Mouse (Mus musculus) neural tube, embryonic 12.5 days (tissue): ENCODE measurements at regions not wholly inside any gene's neighbourhood (a gene's known extent, or its start where the extent isn't known, plus 50 kb on each side); places are given as distances from the start of the nearest gene placed in this dataset.

ENCODE experiments used
- ATAC-seq: fragments of 200-750 bp; cut with Nextera tagmentation; 2 replicates; pipeline ENCODE4 v1.8.0; 2017; ENCODE audit warnings: low read depth, mild to moderate bottlenecking, moderate TSS enrichment, moderate library complexity; ENCODE audit not compliant: low FRiP score
- H3K27ac ChIP-seq: fragments of 300-500 bp; sonication (generic); 2 replicates; pipeline ENCODE4 v1.5.1; 2016
- H3K27me3 ChIP-seq: fragments of 300-500 bp; sonication (generic); replicated peaks from 2 replicates; pipeline ENCODE4 v1.6.1; 2016; ENCODE audit warnings: mild to moderate bottlenecking
- H3K36me3 ChIP-seq: fragments of 300-500 bp; sonication (generic); 2 replicates; pipeline ENCODE4 v1.6.1; 2016; ENCODE audit warnings: mild to moderate bottlenecking
- H3K4me1 ChIP-seq: fragments of 300-500 bp; sonication (generic); 2 replicates; pipeline ENCODE4 v1.6.1; 2016
- H3K4me2 ChIP-seq: fragments of 300-500 bp; sonication (generic); replicated peaks from 2 replicates; pipeline ENCODE4 v1.6.1; 2016; ENCODE audit warnings: mild to moderate bottlenecking
- H3K4me3 ChIP-seq: fragments of 300-500 bp; sonication (generic); 2 replicates; pipeline ENCODE4 v1.5.1; 2016
- H3K9ac ChIP-seq: fragments of 300-500 bp; sonication (generic); 2 replicates; pipeline ENCODE4 v1.6.1; 2016; ENCODE audit warnings: mild to moderate bottlenecking
- H3K9me3 ChIP-seq: fragments of 300-500 bp; sonication (generic); 2 replicates; pipeline ENCODE4 v1.6.1; 2016; ENCODE audit warnings: mild to moderate bottlenecking
- WGBS: fragments of 180-500 bp; shearing (Covaris S2); methylation state at CpG from one replicate; pipeline ENCODE4 v1.1.7; 2016; 5-methylcytosine and 5-hydroxymethylcytosine counted together

DNA sequence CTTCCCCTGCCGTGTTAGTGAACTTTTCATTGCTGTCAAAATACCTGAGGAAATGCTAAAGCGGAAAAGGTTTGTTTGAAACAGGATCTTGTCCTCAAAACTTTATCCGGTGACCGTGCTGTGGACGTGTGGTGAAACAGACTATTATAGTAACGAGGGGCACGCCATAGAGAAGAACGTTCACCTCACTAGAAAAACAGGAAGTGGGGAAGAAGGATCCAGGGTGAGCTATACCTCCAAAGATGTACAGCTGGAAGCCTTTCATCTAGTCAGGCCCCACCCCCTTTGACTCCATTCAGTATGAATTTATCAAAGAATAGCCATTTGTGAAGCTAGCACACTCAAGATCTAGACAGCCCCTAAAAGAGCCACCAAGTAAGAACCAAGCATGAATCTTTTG is 135.5 kb upstream of the Dyrk2 start:
- Histone ChIP-seq H3K9me3 (no peaks in the 10 kb centered on the region), H3K4me3 (no peak overlapping the region), H3K36me3 (no peaks in the 10 kb centered on the region), H3K4me2 (no peak overlapping the region), H3K27ac (no peak overlapping the region), H3K9ac (no peak overlapping the region), H3K4me1 (no peaks in the 10 kb centered on the region), H3K27me3 (no peaks in the 10 kb centered on the region)
- 91% methylated on average over 8 of the region's 8 CpGs for WGBS
- no peak for ATAC-seq

DNA sequence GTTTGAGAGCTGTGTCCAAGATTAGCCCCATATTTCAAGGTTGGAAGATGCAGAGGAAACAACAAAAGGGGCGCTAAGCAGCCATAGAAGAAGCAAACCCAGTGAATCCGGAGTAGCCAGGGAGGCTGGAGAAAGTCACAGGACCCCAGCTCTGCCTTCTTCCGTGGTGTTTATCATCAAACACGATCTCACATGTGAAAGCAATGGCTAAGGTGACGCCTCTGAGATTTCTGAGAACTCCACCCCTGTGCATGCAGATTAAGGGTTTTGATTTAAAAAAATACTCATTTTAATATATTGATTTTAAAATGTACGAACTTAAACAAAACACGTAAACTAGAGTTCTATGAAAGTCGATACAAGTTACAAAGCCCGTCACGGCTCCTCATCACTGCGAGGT is 134.4 kb upstream of the Dyrk2 start:
- Histone ChIP-seq H3K4me2 (no peak overlapping the region), H3K27me3 (no peaks in the 10 kb centered on the region), H3K4me1 (no peaks in the 10 kb centered on the region), H3K9ac (no peak overlapping the region), H3K36me3 (no peaks in the 10 kb centered on the region), H3K27ac (no peak overlapping the region), H3K9me3 (no peaks in the 10 kb centered on the region), H3K4me3 (no peak overlapping the region)
- no peak for ATAC-seq
- 92% methylated on average over 11 of the region's 11 CpGs for WGBS

DNA sequence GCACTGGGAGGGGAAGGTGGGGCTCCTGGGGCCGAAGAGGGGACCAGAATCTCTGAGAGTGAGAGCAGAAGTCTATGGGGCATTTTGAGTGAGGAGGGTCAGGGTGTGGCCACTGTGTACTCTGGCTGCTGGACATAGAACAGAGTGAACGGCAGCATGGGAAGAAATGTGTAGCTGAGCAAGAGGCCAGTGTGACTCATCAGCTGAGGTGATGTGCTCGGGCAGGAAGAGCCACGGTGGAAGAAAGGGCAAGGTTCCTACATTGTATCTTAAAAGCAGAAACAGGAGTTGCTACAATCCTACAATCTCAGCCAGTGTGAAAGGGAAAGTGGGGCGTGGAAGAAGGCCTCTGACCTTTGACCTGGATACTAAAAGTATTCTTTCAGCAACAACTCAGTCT is 133.8 kb upstream of the Dyrk2 start:
- H3K36me3 ChIP-seq: no peaks in the 10 kb centered on the region
- no peak overlapping the region for H3K27ac ChIP-seq
- no peaks in the 10 kb centered on the region for H3K27me3 ChIP-seq
- no peak overlapping the region for H3K4me3 ChIP-seq
- H3K4me1 ChIP-seq: no peaks in the 10 kb centered on the region
- no peak for ATAC-seq
- H3K9me3 ChIP-seq: no peaks in the 10 kb centered on the region
- WGBS: 64% methylated on average over 5 of the region's 5 CpGs
- H3K9ac ChIP-seq: no peak overlapping the region
- H3K4me2 ChIP-seq: no peak overlapping the region

DNA sequence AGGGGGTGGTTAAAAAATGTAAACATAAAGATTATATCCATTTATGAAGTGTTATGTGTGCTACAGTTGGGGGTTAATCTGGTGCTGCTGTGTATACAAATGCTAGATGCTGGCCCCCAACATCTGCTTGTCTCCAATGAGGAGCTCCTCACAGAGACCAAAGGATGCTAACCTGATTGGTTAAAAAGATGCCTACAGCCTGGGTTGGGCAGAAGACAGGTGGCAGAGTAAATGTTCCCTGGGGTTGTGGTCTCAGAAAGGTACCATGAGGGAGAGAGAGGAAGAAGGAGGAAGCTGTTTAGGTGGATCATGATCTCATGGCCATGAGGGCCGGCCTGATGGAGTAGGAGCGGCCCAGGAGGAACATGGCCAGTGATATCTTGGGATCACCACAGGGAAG is 133.0 kb upstream of the Dyrk2 start:
- no peak overlapping the region for H3K4me2 ChIP-seq
- H3K9me3 ChIP-seq: no peaks in the 10 kb centered on the region
- no peak for ATAC-seq
- no peak overlapping the region for H3K4me3 ChIP-seq
- no peaks in the 10 kb centered on the region for H3K27me3 ChIP-seq
- H3K4me1 ChIP-seq: no peaks in the 10 kb centered on the region
- H3K27ac ChIP-seq: no peak overlapping the region
- H3K36me3 ChIP-seq: no peaks in the 10 kb centered on the region
- no peak overlapping the region for H3K9ac ChIP-seq
- WGBS: 93% methylated on average over 2 of the region's 2 CpGs

DNA sequence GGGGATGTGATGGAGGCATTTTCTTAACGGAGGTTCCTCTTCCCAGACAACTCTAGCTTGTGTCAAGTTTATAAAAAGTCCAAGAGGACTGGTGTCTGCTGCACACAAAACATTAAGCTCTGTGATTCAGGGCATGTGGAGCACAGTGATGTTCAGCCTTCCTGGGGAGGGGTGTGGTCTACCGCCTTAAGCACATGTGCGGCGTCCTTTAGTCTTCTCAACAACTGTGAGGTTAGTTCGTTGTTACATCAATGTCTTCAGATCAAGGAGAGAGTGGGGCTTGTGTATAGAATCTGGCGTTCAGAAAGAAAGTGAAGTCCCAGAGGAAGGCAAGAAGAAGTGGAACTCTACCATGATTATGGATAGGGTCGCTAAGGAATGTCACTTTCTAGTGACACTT is 131.9 kb upstream of the Dyrk2 start:
- Histone ChIP-seq H3K4me2 (no peak overlapping the region), H3K4me3 (no peak overlapping the region), H3K36me3 (no peaks in the 10 kb centered on the region), H3K27ac (no peak overlapping the region), H3K9me3 (no peaks in the 10 kb centered on the region), H3K27me3 (no peaks in the 10 kb centered on the region), H3K4me1 (no peaks in the 10 kb centered on the region), H3K9ac (no peak overlapping the region)
- no peak for ATAC-seq
- 94% methylated on average over 7 of the region's 7 CpGs for WGBS

DNA sequence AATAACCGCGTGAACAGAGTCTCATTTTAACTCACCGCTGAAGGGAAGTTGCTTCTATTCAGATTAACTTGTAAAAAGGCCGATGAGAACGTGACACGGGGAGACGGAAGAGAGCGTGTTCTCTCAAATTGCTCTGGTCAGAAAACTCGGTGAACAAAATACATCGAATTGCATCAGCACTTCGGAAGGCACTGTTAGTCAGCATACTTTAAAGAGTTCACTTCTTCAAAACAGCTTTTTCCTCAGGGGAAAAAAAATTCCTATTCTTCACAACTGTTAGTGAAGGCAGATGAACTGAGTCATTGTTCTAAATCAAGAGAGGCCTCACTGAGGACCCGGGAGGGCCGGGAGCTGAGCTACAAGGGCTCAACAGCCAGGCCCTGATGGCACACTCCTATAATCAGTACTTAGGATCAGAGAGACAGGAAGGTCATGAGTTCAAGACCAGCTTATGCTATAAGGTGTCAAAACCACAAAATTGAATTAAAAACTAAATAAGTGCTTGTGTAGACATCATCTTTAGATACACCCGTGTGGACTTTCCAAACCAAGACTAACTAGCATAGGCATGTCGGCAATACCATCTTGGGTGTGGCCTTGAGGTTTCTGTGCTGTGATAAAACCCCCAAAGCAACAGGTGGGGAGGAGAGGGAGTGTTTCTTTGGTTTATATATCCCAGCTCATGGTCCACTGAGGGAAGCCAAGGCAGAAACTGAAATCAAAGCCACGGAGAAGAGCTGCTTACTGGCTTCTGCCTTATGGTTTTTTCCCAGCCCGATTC is 131.2 kb upstream of the Dyrk2 start:
- WGBS: 78% methylated on average over 17 of the region's 17 CpGs
- no peaks in the 10 kb centered on the region for H3K36me3 ChIP-seq
- H3K9me3 ChIP-seq: no peaks in the 10 kb centered on the region
- no peak overlapping the region for H3K4me3 ChIP-seq
- H3K9ac ChIP-seq: no peak overlapping the region
- H3K27ac ChIP-seq: no peak overlapping the region
- H3K4me2 ChIP-seq: no peak overlapping the region
- H3K27me3 ChIP-seq: no peaks in the 10 kb centered on the region
- H3K4me1 ChIP-seq: no peaks in the 10 kb centered on the region
- ATAC-seq: no peak

DNA sequence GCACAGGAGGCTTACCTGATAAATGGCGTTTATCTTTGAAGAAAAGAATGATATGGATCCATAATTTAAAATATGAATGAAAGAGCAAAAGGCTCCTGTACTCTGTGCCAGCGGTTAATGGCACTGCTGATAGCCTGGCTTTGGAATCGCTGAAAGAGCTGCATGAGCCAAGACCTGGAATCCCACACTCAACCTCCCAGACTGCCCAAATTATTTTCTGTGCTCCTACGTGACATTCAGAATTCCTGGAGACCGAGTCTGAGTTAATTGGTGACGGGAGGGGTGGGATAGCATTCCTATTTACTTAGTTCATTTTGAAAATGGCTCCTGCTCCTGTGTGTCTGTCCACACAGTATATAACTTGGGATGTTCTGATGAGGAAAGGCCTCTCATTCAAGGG is 129.0 kb upstream of the Dyrk2 start:
- Histone ChIP-seq H3K27me3 (no peaks in the 10 kb centered on the region), H3K4me3 (no peak overlapping the region), H3K9ac (no peak overlapping the region), H3K4me2 (no peak overlapping the region), H3K36me3 (no peaks in the 10 kb centered on the region), H3K9me3 (no peaks in the 10 kb centered on the region), H3K27ac (no peak overlapping the region), H3K4me1 (no peaks in the 10 kb centered on the region)
- 89% methylated on average over 6 of the region's 6 CpGs for WGBS
- ATAC-seq: no peak

DNA sequence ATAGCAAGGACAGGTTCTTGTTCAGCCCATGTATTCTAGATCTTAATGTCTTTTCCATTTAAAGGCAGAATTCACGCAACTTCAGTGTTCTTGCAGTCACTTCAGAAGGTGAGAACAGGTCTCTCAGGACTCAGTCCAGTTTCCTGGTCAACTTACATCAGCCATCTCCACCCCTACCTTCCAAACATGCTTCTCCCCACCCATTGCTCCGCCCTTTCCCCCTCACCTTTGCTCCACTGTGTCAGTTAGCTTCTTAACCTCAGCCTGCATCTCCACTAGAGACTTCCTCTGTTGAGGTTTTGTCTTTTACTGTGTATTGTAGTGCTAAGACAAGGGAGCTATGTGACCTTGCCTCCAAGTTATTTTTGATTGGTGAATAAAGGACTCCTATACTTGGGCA is 127.0 kb upstream of the Dyrk2 start:
- H3K4me1 ChIP-seq: no peaks in the 10 kb centered on the region
- no peak overlapping the region for H3K27ac ChIP-seq
- no peaks in the 10 kb centered on the region for H3K36me3 ChIP-seq
- H3K4me2 ChIP-seq: no peak overlapping the region
- no peak for ATAC-seq
- no peaks in the 10 kb centered on the region for H3K9me3 ChIP-seq
- 93% methylated on average over 2 of the region's 2 CpGs for WGBS
- H3K4me3 ChIP-seq: no peak overlapping the region
- H3K9ac ChIP-seq: no peak overlapping the region
- no peaks in the 10 kb centered on the region for H3K27me3 ChIP-seq

DNA sequence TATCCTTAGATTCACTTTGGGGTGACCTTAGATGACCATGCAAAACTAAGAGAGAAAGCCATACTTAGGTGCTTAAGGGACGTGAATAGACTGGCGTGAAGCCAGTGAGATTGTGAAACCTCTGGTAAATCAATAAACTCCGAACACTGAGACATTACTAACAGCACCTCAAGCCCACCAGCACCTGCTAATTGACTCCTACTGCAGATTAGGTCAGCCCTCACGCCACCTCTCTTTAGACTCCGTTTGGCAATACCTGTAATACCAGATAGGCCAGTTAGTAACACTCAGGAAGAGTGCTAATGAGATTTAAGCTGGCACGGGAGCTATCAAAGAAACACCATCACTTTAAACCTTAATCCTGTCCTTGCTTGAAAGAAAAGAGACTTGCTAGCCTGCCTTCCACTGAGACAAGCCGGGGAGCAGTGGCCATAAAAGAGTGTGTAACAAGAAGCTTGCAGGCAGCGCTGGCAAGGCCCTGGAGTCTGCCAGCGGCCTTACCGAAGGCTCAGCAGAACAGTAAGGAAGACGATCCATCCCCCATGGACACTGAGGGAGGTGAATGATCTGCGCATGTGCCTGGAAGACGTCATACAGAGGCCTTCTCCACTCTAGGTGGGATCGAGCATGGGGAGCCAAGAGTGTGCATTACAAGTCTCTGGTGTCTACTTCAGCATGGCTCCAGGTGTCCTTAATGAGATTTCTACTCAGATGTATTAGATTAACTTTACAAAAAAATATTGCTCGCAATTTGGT is 124.0 kb upstream of the Dyrk2 start:
- Histone ChIP-seq H3K27me3 (no peaks in the 10 kb centered on the region), H3K36me3 (no peaks in the 10 kb centered on the region), H3K9ac (no peak overlapping the region), H3K27ac (no peak overlapping the region), H3K4me2 (no peak overlapping the region), H3K4me1 (no peaks in the 10 kb centered on the region), H3K9me3 (no peaks in the 10 kb centered on the region), H3K4me3 (no peak overlapping the region)
- 66% methylated on average over 15 of the region's 15 CpGs for WGBS
- ATAC-seq: no peak

DNA sequence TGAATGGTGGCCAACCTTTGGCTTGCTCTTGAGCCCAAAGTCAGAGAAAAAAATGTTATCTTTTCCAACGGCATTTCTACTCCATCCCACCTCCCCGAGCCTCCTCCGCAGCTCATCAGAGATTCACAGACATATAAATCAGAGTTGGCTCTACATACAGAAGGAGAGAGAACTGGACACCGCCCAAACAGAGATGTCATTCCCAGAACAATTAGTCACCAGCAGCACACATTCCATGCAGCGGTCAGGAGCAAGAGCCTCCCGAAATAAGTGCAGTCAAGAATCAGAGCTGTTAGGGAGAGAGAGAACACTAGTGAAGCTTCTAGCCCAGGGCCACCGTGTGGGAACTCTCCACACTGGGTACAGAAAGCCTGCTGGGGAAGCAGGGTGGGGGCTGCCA is 121.2 kb upstream of the Dyrk2 start:
- 81% methylated on average over 7 of the region's 7 CpGs for WGBS
- Histone ChIP-seq H3K27ac (no peak overlapping the region), H3K9me3 (no peaks in the 10 kb centered on the region), H3K27me3 (no peaks in the 10 kb centered on the region), H3K4me1 (no peaks in the 10 kb centered on the region), H3K9ac (no peak overlapping the region), H3K36me3 (no peaks in the 10 kb centered on the region), H3K4me2 (no peak overlapping the region), H3K4me3 (no peak overlapping the region)
- no peak for ATAC-seq

DNA sequence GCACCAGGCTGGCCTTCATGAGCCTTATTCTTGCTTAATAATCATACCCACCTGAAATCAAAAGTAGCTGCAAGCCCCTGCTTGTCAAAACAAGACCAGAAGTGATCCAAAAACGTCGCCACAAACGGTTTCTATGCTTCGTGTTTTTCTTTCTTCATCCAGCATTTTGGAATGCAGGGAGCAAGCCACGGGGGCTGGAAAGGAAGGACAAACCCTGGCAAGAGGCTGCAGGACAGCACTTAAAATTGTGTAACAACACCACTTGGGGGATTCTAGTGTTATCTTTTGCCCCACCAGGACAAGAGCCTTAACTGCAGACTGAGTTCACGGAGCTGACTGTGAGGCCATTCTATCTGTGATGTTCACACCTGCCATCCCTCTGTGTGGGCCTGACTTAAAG is 120.5 kb upstream of the Dyrk2 start:
- ATAC-seq: no peak
- no peak overlapping the region for H3K9ac ChIP-seq
- H3K27ac ChIP-seq: no peak overlapping the region
- H3K4me1 ChIP-seq: no peaks in the 10 kb centered on the region
- no peak overlapping the region for H3K4me2 ChIP-seq
- no peak overlapping the region for H3K4me3 ChIP-seq
- H3K36me3 ChIP-seq: no peaks in the 10 kb centered on the region
- H3K9me3 ChIP-seq: no peaks in the 10 kb centered on the region
- no peaks in the 10 kb centered on the region for H3K27me3 ChIP-seq
- WGBS: 88% methylated on average over 6 of the region's 6 CpGs

DNA sequence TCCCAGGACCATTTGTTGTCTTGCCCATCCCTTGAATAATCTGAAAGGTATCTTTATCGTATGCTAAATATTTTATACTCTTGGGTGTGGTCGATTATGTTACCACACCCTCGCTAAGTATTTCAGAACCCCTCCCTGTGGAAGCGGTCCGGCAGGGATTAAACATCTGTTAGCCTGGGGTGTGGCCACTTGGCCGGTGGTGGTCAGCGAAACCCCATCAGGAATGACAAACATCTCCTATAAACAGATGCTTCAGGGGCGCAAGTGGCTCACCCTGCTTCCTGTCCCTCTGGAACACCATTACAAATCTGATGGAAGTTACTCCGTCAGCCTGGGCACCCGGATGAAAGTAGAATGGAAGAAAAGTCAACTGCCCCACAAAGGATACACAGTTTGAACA is 119.8 kb upstream of the Dyrk2 start:
- ATAC-seq: no peak
- Histone ChIP-seq H3K27ac (no peak overlapping the region), H3K9me3 (no peaks in the 10 kb centered on the region), H3K36me3 (no peaks in the 10 kb centered on the region), H3K4me1 (no peaks in the 10 kb centered on the region), H3K9ac (no peak overlapping the region), H3K4me3 (no peak overlapping the region), H3K4me2 (no peak overlapping the region), H3K27me3 (no peaks in the 10 kb centered on the region)
- 86% methylated on average over 10 of the region's 10 CpGs for WGBS

DNA sequence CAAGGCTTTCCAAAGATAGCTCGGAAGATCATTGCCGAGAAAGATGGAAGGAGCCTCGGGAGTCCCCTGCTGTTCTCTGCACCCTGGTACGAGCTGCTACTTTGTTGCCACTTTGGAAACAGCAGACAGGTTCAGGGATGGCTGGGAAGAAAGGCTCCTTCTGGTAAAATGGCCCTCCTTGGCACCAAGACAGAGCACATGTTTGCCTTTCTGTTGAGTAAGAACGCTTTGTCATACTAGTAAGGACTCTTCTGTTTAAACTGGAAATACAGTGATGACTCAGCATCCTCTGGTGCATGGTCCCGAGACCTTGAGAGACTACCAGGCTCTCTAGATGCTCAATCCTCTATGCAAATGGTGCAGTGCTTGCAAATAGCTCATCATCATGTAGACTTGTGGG is 118.2 kb upstream of the Dyrk2 start:
- H3K4me1 ChIP-seq: no peaks in the 10 kb centered on the region
- H3K27me3 ChIP-seq: no peaks in the 10 kb centered on the region
- H3K36me3 ChIP-seq: no peaks in the 10 kb centered on the region
- ATAC-seq: no peak
- no peak overlapping the region for H3K27ac ChIP-seq
- peaks cover 5% of the 10 kb centered on the region; the same call in 1 of the 2 replicates for H3K9me3 ChIP-seq
- 88% methylated on average over 6 of the region's 6 CpGs for WGBS
- no peak overlapping the region for H3K4me3 ChIP-seq
- H3K4me2 ChIP-seq: no peak overlapping the region
- no peak overlapping the region for H3K9ac ChIP-seq
